Mouse (Mus musculus): Measurements from ENCODE around the gene Sos2.

DNA sequence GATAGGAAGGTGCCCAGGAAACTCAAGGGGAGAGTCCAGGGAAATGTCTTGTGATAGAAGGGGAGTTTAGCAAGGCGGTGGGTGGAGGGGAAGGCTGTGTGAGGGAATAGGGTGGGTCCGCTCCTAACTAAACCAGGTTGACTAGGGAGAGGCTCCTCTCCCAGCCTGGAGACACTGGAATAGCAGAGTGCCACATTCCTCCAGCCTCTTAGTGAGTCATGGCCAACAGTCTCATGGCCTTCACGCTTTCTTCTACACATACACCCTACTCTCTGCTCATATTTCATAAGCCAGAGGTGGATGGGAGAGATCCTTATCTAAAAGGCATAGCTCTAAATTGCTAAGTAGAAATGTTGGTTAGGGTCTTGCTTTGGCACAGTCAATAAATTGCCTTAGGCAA lies 111.7 kb downstream of the Sos2 start:
- TF ChIP-seq CTCF (IDR thresholded peaks at IDR 0.05; ENCODE audit: low read depth) (no peak), EP300 (optimal IDR thresholded peaks at IDR 0.05) (no peak)

Data from stomach, postnatal 0 days (tissue).